Mouse (Mus musculus) limb, embryonic 13.5 days (tissue): ENCODE results near the gene Rab40b. TPM values are rescaled to one million over a fixed set of nuclear protein-coding genes. Genes with fewer than 3 reads are reported as not detected.
A peak's percentile ranks its signal among the peaks of the same experiment; 100 is the strongest.

Experiments
- ATAC-seq: fragments of 200-750 bp; cut with Nextera tagmentation; 2 replicates; pipeline ENCODE4 v1.8.0; 2017; ENCODE audit warnings: low read depth, moderate number of reproducible peaks, moderate TSS enrichment; ENCODE audit not compliant: low FRiP score
- H3K27ac ChIP-seq: fragments of 300-500 bp; sonication (generic); 2 replicates; pipeline ENCODE4 v1.5.1; 2015; ENCODE audit warnings: inconsistent platforms, mild to moderate bottlenecking, moderate library complexity
- H3K27me3 ChIP-seq: fragments of 300-500 bp; sonication (generic); 2 replicates; pipeline ENCODE4 v1.6.1; 2015; ENCODE audit warnings: mild to moderate bottlenecking, inconsistent platforms
- H3K36me3 ChIP-seq: fragments of 300-500 bp; sonication (generic); 2 replicates; pipeline ENCODE4 v1.6.1; 2015; ENCODE audit warnings: inconsistent platforms, mild to moderate bottlenecking, moderate library complexity
- H3K4me1 ChIP-seq: fragments of 300-500 bp; sonication (generic); 2 replicates; pipeline ENCODE4 v1.6.1; 2015; ENCODE audit warnings: inconsistent platforms
- H3K4me2 ChIP-seq: fragments of 300-500 bp; sonication (generic); replicated peaks from 2 replicates; pipeline ENCODE4 v1.6.1; 2015; ENCODE audit warnings: inconsistent platforms, mild to moderate bottlenecking, moderate library complexity
- H3K4me3 ChIP-seq: fragments of 300-500 bp; sonication (generic); 2 replicates; pipeline ENCODE4 v1.5.1; 2015; ENCODE audit warnings: moderate library complexity, mild to moderate bottlenecking, inconsistent platforms
- H3K9ac ChIP-seq: fragments of 300-500 bp; sonication (generic); 2 replicates; pipeline ENCODE4 v1.6.1; 2015; ENCODE audit warnings: mild to moderate bottlenecking, inconsistent platforms
- H3K9me3 ChIP-seq: fragments of 300-500 bp; sonication (generic); 2 replicates; pipeline ENCODE4 v1.6.1; 2016; ENCODE audit warnings: inconsistent platforms
- WGBS: fragments of 180-500 bp; shearing (Covaris S2); methylation state at CpG from one replicate; pipeline ENCODE4 v1.1.7; 2015; 5-methylcytosine and 5-hydroxymethylcytosine counted together
- polyA plus RNA-seq: library from polyadenylated mRNA; unstranded; fragments of >200 nt; fragmentation: Nextera tagmentation; extraction: Ambion mirVana; gene quantifications from 2 replicates; pipeline ENCODE4 v1.2.1, GENCODE M21; 2015

Rab40b gene
- polyA plus RNA-seq: 12.1 and 13.1 TPM in 2 replicates

DNA sequence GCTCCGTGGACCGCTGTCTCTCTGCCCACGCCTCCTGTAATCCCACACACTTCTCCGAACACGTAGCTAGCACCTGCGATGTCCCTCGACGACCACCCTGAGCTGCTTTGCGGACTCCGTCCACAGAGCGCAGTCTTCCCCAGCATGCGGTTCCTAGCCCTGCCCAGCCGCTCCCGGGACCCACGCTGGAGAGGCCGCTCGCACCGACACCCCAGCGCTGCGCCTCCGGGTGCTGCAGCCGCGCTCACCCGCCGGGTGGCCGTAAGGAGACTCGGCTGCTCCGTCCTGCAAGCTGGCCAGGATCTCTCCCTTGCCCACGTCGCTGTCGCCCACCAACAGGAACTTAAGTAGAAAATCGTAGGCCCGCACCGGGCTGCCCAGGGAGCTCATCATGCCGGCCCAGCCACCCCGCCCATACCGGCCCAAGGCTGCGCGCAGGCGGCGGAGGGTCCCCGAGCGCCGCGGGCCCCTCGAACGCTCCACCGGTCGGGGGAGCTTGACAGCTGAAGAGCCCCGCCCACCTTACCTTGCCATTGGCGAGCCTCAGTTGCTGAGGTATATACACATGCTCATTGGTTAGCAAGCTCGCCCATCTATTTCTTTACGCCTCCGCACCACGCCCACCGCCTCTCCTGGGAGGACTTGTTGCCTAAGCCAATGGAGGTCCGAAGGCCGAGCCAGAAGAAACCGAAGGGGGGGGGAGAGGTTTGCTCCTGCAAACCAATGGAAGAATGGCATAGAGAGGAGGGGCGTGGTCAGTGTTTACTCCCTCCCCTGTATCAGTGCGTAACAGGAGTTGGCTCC lies at the start of gene Rab40b:
Rab40b (minus strand) TSS at position 502 of the 804 bp plus-strand sequence.
- peaks cover 10% of the 10 kb centered on the region; the same call in 1 of the 2 replicates for H3K4me1 ChIP-seq
- no peaks in the 10 kb centered on the region; the same call in 1 of the 2 replicates for H3K27me3 ChIP-seq
- under 1% methylated on average over 61 of the region's 61 CpGs for whole genome bisulfite sequencing
- peak within 1 kb of the TSS; percentile 73 for H3K9ac ChIP-seq
- H3K9me3 ChIP-seq: no peaks in the 10 kb centered on the region
- H3K4me3 ChIP-seq: peak within 1 kb of the TSS; percentile 71
- H3K36me3 ChIP-seq: no peaks in the 10 kb centered on the region
- H3K27ac ChIP-seq: no peak within 1 kb of the TSS; the same call in 1 of the 2 replicates
- peak; percentile 100 for ATAC-seq
- peak within 1 kb of the TSS; percentile 93 for H3K4me2 ChIP-seq

DNA sequence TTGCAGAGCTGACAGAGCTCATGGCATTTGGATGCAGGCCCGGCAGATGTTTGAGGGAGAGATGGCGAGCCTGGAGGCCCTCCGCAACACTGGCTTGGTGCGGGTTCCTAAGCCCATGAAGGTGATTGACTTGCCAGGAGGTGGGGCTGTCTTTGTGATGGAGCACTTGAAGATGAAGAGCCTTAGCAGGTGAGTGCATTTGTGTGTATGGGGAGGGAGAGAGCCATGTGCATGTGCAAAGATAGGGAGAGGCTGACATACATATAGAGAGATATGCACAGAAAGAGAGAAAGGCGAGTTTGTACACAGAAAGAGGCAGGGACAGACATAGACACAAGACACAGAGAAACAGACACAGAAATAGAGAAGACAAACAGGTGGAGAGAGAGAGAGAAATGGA lies 49.2 kb upstream of the Rab40b start:
- H3K27ac ChIP-seq: no peak overlapping the region
- no peak overlapping the region for H3K9ac ChIP-seq
- no peaks in the 10 kb centered on the region for H3K36me3 ChIP-seq
- H3K4me2 ChIP-seq: no peak overlapping the region
- H3K9me3 ChIP-seq: no peaks in the 10 kb centered on the region
- 76% methylated on average over 5 of the region's 5 CpGs for WGBS
- H3K4me1 ChIP-seq: peaks cover 15% of the 10 kb centered on the region
- no peak overlapping the region for H3K4me3 ChIP-seq
- 0 out of 2 replicates have a peak, but pooled peaks cover 5% of the 10 kb centered on the region for H3K27me3 ChIP-seq
- ATAC-seq: no peak

DNA sequence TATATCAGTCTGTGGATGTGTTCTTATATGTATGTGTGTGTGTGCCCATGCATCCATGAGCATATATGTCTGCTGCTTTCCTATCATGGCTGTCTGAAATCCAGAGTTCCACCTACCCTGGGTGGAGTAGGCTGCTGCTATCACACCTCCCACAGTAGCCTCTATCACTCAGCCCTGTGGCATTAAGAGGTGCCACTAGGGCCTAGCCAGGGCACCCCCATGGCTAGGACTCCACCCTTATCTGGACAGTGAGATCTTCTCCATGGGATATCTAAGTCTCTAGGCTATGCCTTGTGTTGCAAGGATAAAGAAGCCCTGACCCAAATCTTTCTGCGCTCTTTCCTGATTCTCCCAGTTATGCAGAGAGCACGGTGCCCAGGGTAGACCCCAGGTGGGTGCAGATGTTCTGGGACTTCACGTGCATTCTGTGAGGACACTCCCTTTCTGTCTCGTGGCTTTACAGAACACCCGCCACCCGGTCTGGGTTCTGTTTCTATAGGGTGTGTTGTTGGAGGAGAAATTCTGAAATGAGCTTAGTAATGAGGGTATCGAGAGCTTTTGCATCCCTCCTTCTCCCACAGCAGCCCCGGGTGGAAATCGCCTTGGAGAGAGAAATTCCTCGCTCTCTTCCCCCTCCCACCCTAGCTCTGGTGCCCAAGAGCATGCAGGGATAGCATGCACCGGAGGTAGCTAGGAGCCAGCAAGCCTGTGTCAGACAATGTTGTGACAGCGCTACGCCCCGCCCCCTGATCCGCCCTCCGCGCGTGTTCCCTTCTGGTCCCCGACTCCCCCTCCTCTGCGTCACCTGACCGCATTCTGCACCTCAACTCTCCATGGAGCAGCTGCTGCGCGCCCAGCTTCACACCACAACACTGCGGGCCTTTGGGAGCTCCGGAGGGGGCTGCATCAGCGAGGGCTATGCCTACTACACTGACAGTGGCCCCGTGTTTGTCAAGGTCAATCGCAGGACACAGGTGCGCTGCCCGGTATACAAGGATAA lies 46.4 kb upstream of the Rab40b start, which contains the start of gene Fn3k:
Fn3k (plus strand) TSS at position 758 of the 1,000 bp plus-strand sequence.
- H3K4me3 ChIP-seq: peak within 1 kb of the TSS; percentile 45
- H3K27me3 ChIP-seq: 0 out of 2 replicates have a peak, but pooled peaks cover 5% of the 10 kb centered on the region
- ATAC-seq: peak; percentile 90
- H3K9ac ChIP-seq: peak within 1 kb of the TSS; percentile 58
- H3K4me2 ChIP-seq: peak within 1 kb of the TSS; percentile 84
- peaks cover 15% of the 10 kb centered on the region for H3K4me1 ChIP-seq
- peaks cover 13% of the 10 kb centered on the region for H3K36me3 ChIP-seq
- no peaks in the 10 kb centered on the region for H3K9me3 ChIP-seq
- no peak within 1 kb of the TSS for H3K27ac ChIP-seq
- 7% methylated on average over 30 of the region's 30 CpGs for WGBS

DNA sequence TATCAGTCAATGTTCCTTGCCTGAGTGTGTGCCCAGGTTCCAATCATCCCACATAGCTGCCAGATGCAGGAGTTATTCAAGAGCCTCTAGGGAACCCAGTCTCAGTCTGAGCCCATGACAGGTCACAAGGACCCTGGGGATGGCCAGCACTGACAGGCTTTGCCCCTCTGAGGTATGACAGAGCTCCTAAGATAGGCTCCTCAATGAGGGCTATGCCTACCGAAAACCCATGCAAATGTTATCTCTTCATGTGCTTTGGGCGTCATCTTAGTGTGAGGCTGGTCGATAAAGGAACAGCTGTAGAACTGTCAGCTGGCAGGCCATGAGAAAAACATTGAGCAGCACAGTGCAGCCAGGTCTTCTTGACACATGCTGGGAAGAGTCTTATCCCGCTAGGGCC lies 45.3 kb upstream of the Rab40b start:
- H3K9me3 ChIP-seq: no peaks in the 10 kb centered on the region
- no peak for ATAC-seq
- no peak overlapping the region for H3K4me2 ChIP-seq
- H3K9ac ChIP-seq: no peak overlapping the region
- H3K27me3 ChIP-seq: 0 out of 2 replicates have a peak, but pooled peaks cover 5% of the 10 kb centered on the region
- peaks cover 15% of the 10 kb centered on the region for H3K4me1 ChIP-seq
- H3K4me3 ChIP-seq: no peak overlapping the region
- peaks cover 23% of the 10 kb centered on the region for H3K36me3 ChIP-seq
- 84% methylated on average over 4 of the region's 4 CpGs for WGBS
- H3K27ac ChIP-seq: no peak overlapping the region

DNA sequence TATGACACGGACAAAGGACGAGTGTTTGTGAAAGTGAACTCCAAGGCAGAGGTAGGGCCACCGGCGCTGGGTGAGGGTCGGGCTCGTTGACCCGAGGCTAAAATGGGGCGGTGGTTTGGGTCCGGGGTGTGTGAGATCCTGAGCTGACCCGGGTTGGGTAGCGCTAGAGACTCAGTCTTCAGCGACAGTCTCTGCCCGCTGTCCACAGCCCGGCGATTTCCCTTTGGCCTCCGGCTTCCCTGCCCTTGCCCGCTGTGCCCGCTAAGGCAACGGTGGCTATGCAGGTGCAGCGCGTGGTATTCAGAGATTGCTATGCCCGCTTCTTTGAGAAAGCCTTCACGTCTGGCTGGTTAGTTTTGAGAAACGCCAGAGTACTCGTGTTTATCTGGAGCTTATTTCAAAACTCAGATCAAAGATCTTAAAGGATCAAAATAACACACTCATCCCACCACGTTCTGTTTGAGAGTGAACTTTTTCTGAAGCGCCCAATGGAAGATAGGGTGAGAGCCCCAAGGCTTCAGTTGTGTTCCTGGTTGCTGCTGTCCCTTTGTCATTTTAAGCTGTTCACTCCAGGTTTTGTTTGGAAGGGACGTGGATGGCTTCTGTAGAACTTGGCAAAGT lies 33.6 kb upstream of the Rab40b start:
- ATAC-seq: peak; percentile 33; the same call in 1 of the 2 replicates
- 0 out of 2 replicates have a peak overlapping the region, but pooled peaks have one; percentile 28 for H3K27ac ChIP-seq
- 1% methylated on average over 28 of the region's 28 CpGs for WGBS

DNA sequence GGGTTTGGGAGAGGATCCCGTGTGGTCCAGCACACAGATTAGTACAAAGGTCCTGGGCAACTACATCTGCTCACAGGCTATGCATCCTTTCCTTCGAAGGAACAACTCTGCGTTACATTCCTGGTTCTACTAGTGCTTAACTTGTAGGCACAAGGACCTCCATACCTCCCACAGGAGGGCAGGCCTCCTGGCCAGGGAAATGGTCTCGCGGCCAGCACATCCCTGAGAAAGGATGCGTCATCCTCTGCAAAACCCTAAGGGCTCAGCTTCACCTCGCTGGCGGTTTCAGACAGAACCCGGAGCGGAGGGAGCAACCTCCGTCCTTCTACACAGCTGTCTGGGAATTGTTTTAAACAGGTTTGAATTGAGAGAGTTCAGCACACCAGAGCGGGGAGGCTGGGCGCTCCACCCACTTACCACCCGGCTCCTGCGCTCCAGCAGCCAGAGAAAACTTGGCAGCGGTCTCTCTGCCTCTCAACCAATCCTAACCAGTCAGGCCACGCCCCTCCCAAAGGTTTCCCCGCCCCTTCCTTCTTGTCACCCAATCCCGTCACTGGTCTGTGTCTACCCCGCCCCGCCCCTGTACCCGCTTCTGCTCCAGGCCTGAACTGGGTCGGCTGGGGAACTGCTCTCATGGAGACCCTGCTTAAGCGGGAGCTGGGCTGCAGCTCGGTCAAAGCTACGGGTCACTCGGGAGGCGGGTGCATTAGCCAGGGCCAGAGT lies 32.9 kb upstream of the Rab40b start, which contains the start of gene Fn3krp:
Fn3krp (plus strand) TSS at position 572 of the 723 bp plus-strand sequence.
- peak; percentile 100 for ATAC-seq
- H3K27ac ChIP-seq: peak within 1 kb of the TSS; percentile 86
- 2% methylated on average over 28 of the region's 28 CpGs for WGBS
- peak within 1 kb of the TSS; percentile 73 for H3K4me3 ChIP-seq
- no peaks in the 10 kb centered on the region for H3K27me3 ChIP-seq
- H3K9me3 ChIP-seq: no peaks in the 10 kb centered on the region
- H3K36me3 ChIP-seq: 0 out of 2 replicates have a peak, but pooled peaks cover 3% of the 10 kb centered on the region
- peak within 1 kb of the TSS; percentile 86 for H3K4me2 ChIP-seq
- peaks cover 14% of the 10 kb centered on the region for H3K4me1 ChIP-seq
- peak within 1 kb of the TSS; percentile 78 for H3K9ac ChIP-seq

More for the DNA sequence above, 33.6 kb upstream of the Rab40b start:
- no peaks in the 10 kb centered on the region for H3K27me3 ChIP-seq
- peaks cover 14% of the 10 kb centered on the region for H3K4me1 ChIP-seq
- H3K9ac ChIP-seq: peak overlapping the region; percentile 78
- peak overlapping the region; percentile 86 for H3K4me2 ChIP-seq
- H3K4me3 ChIP-seq: peak overlapping the region; percentile 73
- no peaks in the 10 kb centered on the region for H3K9me3 ChIP-seq
- 0 out of 2 replicates have a peak, but pooled peaks cover 3% of the 10 kb centered on the region for H3K36me3 ChIP-seq

DNA sequence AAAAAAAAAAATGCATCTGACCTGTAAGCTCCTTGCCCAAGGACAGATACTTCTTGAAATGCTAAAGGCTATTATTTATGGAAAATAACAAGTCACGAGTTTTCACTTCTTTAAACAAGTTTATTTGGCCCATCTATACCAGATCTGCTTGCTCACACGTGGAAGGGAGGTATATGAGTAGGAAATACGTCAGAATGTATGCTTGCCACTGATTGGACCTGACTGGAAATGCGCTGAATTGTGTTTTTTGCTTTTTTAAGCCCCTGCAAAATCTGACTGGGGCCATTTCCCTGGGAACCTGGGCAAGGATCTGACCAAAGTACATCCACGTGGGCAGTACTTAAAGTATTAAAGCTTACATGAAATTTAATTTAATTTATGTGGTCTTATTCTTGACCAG lies 32.3 kb upstream of the Rab40b start:
- Histone ChIP-seq H3K36me3 (no peaks in the 10 kb centered on the region), H3K4me1 (peaks cover 14% of the 10 kb centered on the region), H3K9ac (no peak overlapping the region), H3K27ac (peak overlapping the region; percentile 86; the same call in 1 of the 2 replicates), H3K4me2 (peak overlapping the region; percentile 86), H3K27me3 (no peaks in the 10 kb centered on the region), H3K4me3 (peak overlapping the region; percentile 73), H3K9me3 (no peaks in the 10 kb centered on the region)
- WGBS: 51% methylated on average over 5 of the region's 5 CpGs
- ATAC-seq: no peak

DNA sequence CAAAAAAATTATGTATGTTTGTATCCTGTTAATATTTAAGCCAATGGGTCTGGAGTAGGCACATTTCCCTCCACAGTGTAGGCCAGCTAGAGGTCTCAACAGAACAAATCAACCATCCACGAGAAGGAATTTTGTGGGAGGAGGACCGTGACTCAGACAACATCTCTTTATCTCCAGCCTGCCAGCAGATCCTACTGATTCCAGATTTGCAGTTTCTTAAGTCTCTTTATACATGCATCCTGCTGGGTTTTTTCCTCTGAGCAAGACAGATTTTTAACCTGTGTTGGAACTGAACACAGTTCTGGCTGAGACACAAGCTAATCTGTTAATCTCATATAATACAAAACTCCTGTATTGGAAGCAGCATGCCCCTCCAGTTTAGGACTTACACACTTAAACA lies 30.9 kb upstream of the Rab40b start:
- Histone ChIP-seq H3K4me2 (no peak overlapping the region), H3K4me1 (peaks cover 14% of the 10 kb centered on the region), H3K9me3 (no peaks in the 10 kb centered on the region), H3K36me3 (no peaks in the 10 kb centered on the region), H3K27me3 (no peaks in the 10 kb centered on the region), H3K9ac (no peak overlapping the region), H3K4me3 (no peak overlapping the region), H3K27ac (no peak overlapping the region)
- 76% methylated on average over 2 of the region's 2 CpGs for WGBS
- ATAC-seq: no peak

DNA sequence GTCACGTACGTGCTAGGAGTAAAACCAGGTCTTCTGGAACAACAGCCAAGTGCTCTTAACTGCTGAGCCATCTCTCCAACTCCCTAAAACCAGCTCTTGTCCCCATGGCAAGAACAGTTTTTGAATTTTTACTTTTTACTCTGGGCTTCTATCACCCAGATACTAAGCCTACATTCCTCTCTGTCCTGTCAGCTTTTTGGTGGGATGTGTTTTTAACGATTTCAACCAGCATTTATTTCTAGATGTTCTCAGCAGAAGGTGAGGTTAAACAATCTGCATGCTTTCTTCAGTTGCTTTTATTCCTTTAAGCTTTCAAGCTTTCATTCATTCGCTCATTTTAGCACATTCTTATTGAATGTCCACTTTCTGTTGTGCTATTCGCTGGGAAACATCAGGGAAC lies 29.9 kb upstream of the Rab40b start:
- ATAC-seq: no peak
- Histone ChIP-seq H3K27ac (no peak overlapping the region), H3K4me2 (no peak overlapping the region), H3K9ac (no peak overlapping the region), H3K4me3 (no peak overlapping the region), H3K9me3 (no peaks in the 10 kb centered on the region), H3K27me3 (no peaks in the 10 kb centered on the region), H3K4me1 (peaks cover 14% of the 10 kb centered on the region), H3K36me3 (no peaks in the 10 kb centered on the region)
- WGBS: 85% methylated on average over 5 of the region's 5 CpGs

DNA sequence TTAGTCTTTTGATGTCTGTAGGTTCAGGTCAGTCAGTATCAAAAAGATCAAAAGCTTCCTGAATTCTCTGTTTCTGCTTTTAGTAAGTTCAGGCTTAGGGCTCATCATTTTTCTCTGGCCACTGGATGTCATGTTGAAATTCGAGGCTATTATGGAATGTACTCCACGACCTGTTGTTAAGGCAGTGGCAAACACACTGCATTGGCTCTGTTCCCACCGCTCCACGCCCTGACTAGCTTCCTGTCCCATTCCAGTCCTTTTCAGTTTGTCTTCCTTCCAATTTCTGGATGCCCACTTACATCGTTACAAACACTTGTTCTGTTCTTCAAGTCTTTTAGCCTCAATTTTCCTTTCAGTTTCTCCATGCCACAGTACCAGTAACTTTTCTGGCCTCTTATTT lies 27.3 kb upstream of the Rab40b start:
- H3K9me3 ChIP-seq: no peaks in the 10 kb centered on the region
- no peak overlapping the region for H3K9ac ChIP-seq
- 75% methylated on average over 5 of the region's 5 CpGs for WGBS

DNA sequence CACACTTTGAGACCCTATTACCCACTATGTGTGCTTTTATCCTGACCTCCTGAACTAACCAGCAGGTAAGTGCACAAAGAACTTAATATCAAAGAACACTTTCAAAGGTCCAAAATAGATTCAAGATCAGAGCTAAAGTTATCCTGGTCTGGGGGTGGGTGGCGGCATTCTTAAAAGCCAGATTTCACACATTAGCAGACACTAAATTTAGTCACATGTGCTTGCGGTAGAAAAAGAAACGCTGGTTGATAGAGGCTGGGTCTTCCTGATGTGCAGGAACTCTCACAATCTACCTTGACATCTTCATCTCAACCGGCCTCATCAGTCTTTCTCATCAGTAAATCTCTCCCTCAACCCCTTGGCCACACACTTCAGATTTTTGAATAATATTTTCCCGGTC lies 26.7 kb upstream of the Rab40b start:
- 76% methylated on average over 5 of the region's 5 CpGs for WGBS

More for the DNA sequence above, 27.3 kb upstream of the Rab40b start:
- H3K4me2 ChIP-seq: no peak overlapping the region
- H3K4me3 ChIP-seq: no peak overlapping the region
- H3K4me1 ChIP-seq: peaks cover under 1% of the 10 kb centered on the region
- H3K27ac ChIP-seq: no peak overlapping the region
- ATAC-seq: no peak
- H3K36me3 ChIP-seq: no peaks in the 10 kb centered on the region
- H3K27me3 ChIP-seq: no peaks in the 10 kb centered on the region

More for the DNA sequence above, 26.7 kb upstream of the Rab40b start:
- Histone ChIP-seq H3K4me3 (no peak overlapping the region), H3K27me3 (no peaks in the 10 kb centered on the region), H3K9me3 (no peaks in the 10 kb centered on the region), H3K4me1 (no peaks in the 10 kb centered on the region), H3K4me2 (no peak overlapping the region), H3K36me3 (no peaks in the 10 kb centered on the region), H3K9ac (no peak overlapping the region), H3K27ac (no peak overlapping the region)
- no peak for ATAC-seq
